Mouse (Mus musculus) frontal cortex, postnatal 36 days (tissue): Measurements from ENCODE around the gene Zfp385a.

Experiments used
- DNase-seq, 2 experiments: peaks; one replicate each; pipeline ENCODE4 v3.0.0; 2022; ENCODE audit warnings: low spot score in 2 of 2

Zfp385a gene

DNA sequence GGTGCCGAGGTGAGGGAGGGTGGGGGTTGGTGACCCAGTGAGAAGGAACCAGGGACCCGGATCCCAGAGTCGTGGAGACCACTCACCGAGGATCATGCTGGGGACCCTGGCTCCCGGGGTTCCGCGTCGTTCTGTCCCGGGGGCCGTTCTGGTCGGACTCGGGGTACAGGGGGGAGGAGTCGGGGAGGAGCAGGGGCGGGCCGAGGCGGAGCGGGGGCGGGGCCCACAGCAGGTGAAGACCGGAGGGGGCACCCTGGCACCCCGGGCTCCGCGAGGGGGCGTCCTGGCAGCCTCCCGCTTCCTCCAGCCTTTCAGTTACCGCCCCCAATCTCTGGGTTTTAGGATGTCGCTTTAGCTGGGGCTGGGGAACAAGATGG lies at the start of gene Zfp385a:
Gene Zfp385a (minus strand): TSS at position 133 of the 377 bp plus-strand sequence.
- peak; percentile 76 to 78 for DNase-seq

DNA sequence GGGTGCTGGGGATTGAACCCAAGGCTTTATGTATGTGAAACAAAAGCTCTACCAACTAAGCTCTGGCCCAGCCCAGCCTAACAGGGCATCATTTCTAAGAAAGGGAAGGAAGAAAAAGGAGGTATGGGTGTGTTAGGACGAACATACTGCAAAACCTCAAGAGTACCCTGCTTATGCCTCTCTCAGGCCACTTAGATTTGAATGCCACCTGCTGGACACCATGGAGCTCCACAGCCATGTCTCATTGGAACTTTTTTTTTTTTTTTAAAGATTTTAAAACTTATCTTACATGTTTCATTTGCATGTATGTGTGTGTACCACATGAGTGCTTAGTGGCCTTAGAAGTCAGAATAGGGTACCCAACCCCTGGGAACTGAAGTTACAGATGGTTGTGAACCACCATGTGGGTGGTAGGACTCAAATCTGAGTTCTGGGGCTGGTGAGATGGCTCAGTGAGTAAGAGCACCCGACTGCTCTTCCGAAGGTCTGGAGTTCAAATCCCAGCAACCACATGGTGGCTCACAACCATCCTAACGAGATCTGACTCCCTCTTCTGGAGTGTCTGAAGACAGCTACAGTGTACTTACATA lies 48.8 kb upstream of the Zfp385a start:
- no peak for DNase-seq

DNA sequence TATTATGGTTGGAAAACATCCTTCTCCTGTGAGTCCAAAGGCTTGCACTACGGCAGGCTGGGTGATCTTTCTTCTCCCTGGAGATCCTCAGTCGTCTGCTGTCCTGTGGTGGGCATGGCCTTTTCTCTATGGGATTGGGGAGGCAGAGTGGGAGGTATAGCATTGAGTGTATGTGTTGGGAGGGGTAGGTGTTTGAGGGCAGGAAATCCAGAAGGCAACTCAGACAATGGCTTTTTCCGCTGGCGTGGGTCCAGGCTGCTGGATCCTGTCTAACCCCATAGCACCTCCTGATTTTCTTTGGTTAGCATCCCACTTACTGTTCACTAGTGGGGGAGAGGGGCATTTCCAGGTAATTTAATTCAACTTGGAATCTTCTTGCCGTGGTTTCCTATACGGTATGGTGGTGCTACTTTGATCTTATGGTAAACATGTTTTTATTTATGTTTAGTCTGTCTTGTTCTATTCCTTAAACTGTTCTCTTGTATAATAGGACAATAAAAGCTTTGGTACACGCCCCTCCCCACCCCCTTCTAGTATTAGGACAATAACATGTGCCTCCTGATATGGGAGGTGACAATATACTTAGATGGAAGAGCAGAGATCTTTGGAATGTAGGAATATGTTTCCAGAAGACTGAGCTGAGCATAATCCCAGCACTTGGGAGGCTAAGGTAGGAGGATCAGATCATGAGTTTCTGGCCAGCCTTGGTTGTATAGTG lies 44.0 kb upstream of the Zfp385a start:
- DNase-seq = no peak

DNA sequence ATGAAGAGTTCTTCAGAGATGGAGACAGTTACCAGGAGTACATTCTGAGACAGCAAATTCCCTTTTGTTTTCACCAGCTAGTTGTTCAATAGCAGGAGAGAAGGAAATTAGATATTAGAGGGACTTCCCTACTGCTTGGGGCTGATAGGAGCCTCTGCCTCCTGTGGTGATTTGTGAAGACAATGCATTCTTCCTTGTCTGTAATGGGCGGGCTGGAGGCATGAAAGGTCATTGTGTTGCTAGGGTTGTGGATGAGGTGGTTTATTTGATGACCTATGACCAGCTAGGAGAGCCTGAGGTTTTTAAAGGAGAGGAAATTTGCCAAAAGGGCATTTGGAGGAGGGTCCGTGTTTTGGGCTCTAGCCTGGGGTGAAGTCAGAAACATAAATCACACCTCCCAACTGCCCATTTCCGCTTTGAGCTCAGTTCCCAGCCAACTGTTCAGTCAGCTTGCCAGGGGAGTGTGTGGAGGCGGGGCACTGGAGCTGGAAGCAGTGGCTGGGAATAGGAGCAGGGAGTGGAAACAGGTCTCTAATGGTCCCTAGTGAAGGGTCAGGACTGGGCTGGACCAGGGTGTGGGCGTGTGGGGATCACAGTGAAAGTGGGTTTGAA lies 43.0 kb upstream of the Zfp385a start:
- DNase-seq = no peak

DNA sequence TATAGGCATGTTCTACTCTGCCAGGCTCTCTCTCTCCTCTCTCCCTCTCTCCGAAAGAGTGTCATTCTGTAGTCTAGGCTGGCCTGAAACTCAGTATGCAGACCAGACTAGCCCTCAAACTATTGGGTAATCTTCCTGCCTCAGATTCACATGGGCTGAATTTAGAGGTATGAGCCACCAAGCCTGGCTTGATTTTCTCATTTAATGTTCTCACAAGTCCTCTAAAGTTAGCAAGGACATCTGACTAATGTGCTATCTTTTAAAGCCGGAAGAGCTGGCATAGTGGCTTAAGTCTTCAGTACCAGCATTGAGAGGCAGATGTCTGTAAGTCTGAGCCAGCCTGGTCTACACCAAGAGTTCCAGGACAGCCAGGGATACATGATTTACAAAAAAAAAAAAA lies 42.2 kb upstream of the Zfp385a start:
- no peak for DNase-seq

DNA sequence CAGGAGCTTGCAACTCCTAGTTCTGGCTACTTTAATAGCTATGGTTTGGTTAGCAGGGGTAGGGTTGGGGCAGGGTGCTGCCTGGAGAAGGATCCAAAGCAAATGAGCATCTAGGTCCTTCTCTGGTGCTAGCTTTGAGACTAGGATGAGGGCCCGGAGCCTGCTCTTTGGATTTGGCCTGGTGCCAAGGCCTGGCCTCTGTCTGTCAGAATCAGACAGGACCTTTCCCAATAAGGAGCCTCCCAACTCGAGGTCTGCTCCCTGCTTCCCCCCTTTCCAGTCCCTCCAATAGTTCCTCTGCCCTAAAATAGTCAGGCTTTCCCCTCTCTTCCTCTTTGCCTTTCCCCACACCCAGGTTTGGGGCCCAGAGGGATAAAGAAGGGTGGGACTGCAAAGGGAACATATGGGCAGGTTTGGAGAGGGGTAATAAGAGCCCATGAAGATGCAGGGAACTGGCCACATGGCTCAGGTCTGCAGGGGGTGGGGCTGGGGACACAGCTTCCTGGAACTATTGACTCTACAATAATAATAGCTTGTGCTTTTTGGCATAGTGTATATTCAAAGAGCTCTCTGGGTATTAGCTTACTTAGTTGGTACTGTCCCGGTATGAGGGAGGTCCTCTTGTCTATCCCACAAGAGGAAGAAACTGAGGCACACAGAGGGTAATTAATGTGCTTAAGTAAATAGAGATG lies 38.9 kb upstream of the Zfp385a start:
- no peak for DNase-seq

DNA sequence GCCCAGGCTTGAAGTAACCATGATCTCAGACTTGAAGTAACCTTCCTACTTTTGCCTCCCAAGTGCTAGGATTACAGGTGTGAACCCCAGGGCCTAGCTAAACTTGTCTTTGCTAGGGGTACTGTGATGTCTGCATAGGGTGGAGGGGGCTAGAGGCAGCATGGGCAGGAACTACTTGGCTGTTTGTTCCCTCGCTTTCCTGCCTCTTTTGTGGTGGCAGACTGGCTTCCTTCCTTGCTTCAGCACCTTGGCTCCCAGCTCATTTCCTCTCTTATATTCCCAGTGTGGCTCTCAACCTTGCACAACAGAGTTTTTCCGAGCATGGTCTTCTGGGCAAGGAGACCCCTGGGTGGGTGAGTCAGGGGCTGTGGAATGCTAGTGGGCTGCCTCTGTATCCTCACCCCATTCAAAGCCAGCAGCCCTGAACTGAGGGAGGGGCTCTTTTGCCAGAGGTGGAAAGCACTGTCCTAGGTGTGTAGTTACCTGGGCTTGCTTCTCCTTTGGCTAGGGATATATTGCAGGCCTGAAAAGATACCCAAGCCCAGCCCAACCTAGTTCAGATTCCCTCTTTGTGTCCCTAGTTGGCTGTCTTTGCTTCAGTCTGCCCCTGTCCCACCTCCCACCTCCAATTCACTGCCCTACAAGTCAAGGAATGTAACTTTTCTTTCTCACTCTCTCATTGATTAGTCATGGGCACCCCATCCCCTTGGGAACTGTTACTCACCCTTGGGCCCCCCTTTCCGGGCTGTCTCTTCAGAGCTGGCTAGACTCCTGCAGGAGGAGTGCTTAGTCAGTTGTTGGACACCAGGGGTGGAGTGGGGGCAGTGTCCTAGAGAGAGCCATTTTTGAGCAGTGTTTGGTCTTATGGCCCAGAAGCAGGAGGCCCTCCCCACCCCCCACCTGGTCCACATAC lies 38.1 kb upstream of the Zfp385a start:
- DNase-seq = no peak

DNA sequence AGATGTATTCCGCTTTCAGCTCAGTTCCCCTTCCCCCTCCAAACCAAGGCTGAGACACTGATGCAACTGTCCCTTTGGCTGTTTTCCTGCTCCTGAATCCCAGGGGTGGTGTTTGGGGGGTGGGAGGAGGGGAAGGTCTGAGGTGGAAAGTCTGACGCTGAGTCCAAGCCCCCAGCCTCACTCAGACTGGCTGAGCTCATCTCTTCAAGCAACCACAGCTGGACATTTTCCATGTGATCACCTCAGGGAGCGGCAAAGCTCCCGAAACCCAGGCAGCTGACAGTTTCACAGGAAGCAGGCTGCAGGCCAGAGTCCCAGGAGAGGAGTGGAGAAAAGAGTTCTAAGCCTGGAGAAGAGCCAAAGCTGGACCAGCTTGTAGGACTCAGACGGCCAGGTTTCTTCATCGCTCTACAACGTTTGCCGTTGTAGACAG lies 37.0 kb upstream of the Zfp385a start:
- DNase-seq = no peak

DNA sequence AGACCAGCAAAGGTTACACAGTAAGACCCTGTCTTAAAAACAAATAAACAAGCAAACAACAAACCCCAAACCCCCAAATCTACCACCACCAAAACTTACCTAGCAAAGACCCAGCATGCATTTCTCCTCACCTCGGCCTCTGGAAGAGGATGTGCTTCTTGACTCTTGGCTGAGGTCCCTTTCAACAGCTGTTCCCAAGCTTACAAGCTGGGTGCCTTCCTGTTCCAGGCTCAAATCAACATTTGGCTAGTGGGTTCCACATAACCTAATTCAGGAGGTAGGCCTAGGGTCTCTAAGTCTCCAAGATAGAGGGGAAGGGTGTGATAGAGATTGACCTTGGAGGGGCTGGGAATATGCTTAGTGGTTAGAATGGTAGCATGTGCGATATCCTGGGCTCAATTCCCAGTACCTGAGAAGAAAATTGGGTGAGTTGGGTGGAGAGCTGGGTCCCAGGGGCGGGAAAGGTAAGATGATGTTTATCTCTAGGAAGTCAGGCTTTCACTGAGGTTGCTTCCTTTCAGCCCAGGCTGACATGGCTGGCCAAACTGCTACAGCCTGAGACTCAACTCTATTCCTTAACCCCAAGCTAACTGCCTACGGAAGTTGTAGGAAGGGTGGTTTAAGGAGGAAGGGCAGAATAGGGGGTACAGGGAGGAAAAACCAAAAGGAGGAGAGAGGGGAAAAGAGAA lies 35.4 kb upstream of the Zfp385a start:
- DNase-seq = no peak

DNA sequence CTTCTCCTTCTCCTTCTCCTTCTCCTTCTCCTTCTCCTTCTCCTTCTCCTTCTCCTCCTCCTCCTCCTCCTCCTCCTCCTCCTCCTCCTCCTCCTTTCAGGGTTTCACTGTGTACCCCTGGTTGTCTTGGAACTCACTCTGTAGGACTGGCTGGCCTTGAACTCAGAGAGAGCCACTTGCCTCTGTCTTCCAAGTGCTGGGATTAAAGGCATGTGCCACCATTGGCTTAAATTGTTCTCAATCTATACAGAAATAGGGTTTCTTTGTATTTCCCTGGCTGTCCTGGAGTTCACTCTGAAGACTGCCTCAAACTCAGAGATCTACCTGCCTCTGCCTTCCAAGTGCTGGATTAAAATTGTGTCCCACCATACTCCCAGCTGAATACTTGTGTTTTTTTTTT lies 32.6 kb upstream of the Zfp385a start:
- DNase-seq = no peak

DNA sequence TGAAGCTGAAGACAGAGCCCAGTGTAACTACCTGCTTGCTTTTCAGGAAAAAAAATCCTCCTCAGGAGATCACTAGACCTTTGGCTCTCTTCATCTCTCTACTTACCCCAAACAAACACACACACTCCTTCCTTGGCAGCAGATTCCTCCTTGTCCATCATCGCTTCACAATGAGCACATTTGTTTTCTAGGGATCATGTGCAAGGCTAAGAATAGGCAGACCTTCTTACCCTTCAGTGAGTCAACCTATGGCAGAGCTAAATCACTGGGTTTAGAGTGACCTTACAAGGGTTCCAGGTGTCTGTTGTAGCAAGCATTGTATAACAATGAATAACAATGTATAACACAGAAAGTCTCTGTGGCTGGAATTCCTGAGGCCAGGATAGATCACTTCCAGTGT lies 31.8 kb upstream of the Zfp385a start:
- no peak for DNase-seq

DNA sequence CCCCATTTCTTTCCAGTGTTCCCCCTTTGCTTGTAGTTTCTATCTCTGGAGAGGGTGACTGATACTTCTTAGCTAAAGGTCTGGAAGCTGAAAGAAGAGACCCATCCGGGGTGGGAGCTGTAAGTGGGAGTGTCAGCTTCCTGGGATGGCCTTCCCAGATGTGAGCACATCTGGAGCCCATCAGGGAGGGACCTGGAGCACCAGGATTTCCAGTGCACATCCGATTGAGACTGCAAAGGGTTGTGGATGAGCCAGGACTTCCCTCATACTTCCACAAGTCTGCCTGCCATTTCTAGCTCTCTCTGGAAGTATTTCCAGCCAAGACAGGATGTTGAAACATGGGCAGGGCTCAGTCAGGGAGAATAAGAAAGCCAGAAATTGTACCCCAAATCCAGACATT lies 31.3 kb upstream of the Zfp385a start:
- no peak for DNase-seq

DNA sequence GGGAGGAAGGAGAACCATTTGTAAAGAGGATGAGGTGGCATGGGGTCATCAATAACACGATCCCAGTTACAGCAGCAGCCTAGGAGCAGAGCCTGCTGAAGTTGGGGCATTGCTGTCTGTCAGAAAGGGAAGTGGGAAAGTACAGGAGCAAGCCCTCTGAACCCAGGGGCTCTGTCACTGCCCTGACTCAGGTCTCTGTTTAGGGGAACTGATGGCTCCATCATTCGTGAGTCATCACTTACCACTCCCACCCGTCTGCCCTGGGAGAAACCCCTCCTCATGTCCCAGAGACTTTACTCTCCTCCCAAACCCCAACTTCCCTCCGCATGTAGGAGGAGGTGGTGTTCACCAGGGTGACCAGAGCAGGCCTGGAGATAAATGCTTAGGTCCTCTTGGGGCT lies 30.6 kb upstream of the Zfp385a start:
- no peak for DNase-seq

DNA sequence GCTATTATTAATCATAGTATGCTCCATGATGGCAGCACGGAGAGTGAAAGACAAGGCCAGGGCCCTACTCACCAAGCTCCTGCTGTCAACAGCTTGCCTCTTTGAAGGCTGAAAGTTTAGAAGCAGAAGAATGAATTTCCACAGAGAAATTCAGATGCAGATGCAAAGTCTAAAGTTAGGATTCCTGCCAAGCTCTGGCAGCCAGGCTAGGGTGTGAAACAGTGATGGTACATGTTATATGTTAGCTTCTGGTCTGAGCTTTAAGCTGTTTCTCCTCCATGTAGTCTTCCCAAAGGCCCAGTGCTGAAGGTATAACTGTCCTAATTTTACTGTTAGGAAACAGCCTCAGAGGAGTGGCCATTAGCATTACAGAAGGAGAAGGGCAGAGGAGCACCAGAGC lies 29.2 kb upstream of the Zfp385a start:
- DNase-seq = peak; percentile 35 to 54

DNA sequence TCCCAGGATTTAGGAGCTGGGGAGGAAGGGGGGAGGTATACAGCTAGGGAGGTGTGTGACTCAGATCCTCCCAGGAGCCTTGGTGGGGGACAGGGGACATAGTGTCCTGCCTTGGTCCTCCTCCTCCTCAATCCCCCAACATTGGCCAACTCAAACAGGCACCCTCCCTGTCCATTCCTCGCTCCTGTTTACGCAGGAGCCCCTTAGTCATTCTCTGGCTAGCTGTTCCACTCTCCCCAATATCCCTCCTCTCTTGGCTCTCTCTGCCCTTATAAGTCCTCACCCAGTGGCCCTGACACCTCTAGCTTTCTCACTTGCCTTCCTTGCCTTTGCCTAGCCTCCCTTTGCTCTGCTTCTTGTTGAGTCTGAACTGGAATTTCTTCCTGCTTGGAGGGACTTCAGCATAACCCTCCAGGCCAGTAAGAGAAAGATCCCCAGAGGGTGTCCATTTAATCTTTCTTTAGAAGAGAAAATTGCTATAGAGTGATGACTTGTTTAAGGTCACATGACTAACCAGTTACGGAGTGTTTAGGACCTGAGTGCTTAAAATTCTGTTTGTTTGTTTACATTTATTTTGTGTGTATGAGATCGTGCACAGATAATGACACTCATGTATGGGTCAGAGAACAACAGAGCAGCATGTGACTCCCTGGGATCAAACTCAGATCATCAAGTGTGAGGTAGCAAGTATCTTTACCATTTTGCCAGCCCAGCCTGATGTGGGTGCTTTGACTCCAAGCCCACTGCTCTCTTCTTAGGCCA lies 28.5 kb upstream of the Zfp385a start:
- no peak for DNase-seq

DNA sequence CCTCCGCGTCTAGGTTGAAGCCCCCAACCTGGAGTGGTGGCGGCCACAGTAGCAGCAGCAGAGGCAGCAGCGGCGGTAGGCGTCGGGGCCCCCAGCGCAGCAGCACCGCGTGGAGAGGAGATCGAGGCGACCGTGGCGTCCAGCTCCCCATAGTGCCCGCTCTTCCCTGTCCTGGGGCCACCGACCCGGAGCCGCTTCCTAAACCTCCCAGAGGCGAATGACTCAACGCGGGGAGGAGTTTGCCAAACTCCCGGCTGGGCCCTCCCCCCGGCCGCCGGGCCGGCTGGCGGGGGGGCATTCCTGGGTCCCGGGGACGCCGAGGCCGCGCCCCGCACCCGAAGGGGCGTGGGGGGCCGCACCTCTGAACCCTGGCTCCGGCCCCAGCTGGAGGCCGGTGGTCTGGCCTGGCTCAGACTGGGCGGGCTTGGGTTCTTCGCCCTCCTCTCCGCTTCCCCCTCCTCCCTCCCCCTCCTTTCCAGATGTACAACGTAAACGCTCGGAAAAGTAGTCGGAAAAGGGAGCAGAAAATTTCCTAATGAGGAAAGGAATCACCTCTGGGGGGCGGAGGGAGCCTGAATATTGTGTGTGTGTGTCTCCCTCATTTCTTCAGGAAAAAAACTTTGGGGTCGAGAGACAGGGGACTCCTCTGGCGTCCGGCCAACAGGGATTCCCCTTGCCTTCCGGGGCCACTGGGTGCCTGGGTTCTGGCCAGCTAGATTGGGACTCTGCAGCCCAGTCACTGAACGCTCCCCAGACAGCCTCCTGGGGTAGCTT lies 26.7 kb upstream of the Zfp385a start, which contains the start of gene Itga5:
Gene Itga5 (minus strand): TSS at position 388 of the 774 bp plus-strand sequence.
- no peak for DNase-seq

DNA sequence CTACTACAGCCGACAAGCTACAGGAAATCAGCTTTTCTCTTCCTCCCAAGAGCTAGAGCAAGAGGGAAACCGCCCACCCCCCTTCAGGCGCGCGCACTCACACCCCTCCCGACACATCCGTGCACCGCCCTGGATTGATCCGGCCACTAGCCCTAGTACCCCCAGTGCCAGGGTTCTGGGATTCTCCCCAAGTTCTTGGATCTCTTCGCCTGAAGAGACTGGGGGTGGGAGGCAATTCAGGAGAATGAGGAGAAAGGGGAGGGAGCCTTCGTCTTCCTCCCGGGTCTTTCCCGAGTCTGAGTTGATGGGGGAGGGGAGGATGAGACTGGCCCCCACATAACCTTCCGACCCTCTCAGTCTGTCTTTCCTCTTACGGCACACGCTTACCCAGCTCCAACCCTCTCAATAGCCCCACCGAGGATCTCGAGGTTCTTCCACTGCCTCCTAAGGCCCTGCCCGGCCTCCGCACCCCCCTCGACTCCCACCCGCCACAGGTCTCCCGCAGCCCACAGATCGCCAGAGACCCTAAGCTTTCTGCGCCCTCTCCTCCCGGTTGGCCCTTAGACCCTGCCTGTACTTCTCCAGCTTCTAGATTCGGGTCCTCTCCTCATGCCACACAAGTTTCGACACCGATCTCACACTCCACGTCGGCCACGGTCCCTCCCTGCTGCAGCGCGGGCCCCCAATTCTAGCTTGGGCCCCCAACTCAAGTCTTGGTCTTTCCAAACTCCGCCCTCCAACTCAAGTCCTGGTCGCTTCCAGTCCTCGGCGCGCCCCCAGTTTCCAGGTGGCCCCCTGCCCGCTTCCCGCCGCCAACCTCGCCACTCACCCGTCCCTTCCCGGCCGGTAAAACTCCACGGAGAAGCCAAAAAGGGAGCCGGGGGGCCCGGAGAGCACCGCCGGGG lies 25.8 kb upstream of the Zfp385a start:
- DNase-seq = no peak

DNA sequence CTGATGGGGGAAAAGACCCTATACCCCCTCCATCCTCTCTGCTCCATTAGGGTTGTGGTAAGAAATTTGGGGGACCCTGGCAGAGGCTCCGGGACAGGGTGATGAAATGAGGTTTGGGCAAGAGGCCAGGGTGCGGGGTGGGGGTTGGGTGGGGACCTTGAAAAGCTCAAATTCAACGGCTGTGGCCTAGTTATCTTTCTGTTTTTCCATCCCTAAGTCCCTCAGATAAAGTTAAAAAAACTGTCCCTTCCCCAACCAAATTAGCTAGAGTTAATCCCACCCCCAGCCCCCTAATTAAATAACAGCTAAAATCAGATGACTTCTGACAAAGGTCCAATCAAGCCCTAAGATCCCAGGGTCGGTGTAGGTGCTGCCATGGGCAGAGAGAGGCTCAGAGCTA lies 24.9 kb upstream of the Zfp385a start:
- DNase-seq = no peak
